Mouse (Mus musculus) heart, adult 2 months (tissue): ENCODE measurements around the gene Bmpr1a.
A peak's percentile ranks its signal among the peaks of the same experiment; 100 is the strongest.

ENCODE experiments used
- CTCF ChIP-seq: fragments of 200-600 bp; IDR thresholded peaks from 2 replicates; pipeline ENCODE4 v1.8.1; 2022; ENCODE audit warnings: antibody characterized with exemption, mild to moderate bottlenecking, moderate library complexity
- EP300 ChIP-seq: fragments of 200-500 bp; IDR thresholded peaks from 2 replicates; pipeline ENCODE4 v1.6.1; 2011; ENCODE audit warnings: low read depth, low read length, control low read depth; ENCODE audit not compliant: insufficient read depth

GRCm38 (mm10) chr14:34458880-34459279, 44.3 kb downstream of the Bmpr1a start:
- peak; percentile 87 for TF ChIP-seq CTCF
- TF ChIP-seq EP300: no peak
